Mouse (Mus musculus) olfactory bulb, adult 2 months (tissue): ENCODE measurements around the gene Dlg2.

Experiments used
- CTCF ChIP-seq: fragments of 200-500 bp; IDR thresholded peaks from 2 replicates; pipeline ENCODE4 v1.5.1; 2012; ENCODE audit warnings: low read depth, mild to moderate bottlenecking, low read length, moderate library complexity; ENCODE audit not compliant: insufficient read depth
- POLR2A ChIP-seq: fragments of 200-500 bp; IDR thresholded peaks from 2 replicates; pipeline ENCODE4 v1.6.1; 2012; ENCODE audit warnings: mild to moderate bottlenecking, low read depth, low read length, moderate library complexity; ENCODE audit not compliant: insufficient read depth

GRCm38 (mm10) chr7:90736369-90736768 is 259.9 kb downstream of the Dlg2 start:
- TF ChIP-seq CTCF, result no peak
- TF ChIP-seq POLR2A, result no peak
